Mouse (Mus musculus): Measurements from ENCODE around the gene Tsen15. TPM values are rescaled to one million over a fixed set of nuclear protein-coding genes. Genes with fewer than 3 reads are reported as not detected.

Tsen15 gene
- 28.5 TPM for polyA plus RNA-seq (2017; shearing (Covaris generic))

DNA sequence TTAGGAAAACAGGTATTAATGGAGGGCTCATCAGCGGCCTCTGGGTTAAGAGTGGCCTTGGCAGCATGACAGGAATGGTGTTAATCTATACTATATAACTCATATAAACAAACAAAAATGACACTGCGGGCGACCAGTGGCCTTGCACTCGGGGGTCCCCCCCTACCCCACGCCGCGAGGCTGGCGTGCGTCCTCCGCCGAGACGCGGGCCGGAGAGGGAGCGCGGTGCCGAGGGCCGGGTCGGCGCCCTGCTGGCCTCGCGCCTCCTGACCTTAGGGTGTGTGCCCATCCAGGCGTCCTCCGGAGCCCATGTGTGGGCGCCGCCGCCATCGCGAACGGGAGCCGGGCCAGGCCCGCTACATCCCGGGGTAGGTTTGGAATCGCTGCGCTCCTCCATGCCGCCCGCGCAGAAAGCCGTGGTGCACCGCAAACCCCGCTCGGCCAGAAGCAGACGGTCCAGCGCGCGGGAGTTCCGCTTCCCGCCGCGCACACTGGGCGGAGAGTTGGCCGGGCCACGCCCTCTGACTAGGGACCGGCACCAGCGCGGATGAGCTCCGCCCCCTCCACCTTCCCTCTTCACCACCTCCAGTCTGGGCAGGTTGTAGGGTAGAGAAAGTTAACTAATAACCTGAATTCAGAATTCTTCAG is at the start of gene Tsen15:
Gene Tsen15, minus strand, starts transcription at position 501 of the 648 bp plus-strand sequence.

DNA sequence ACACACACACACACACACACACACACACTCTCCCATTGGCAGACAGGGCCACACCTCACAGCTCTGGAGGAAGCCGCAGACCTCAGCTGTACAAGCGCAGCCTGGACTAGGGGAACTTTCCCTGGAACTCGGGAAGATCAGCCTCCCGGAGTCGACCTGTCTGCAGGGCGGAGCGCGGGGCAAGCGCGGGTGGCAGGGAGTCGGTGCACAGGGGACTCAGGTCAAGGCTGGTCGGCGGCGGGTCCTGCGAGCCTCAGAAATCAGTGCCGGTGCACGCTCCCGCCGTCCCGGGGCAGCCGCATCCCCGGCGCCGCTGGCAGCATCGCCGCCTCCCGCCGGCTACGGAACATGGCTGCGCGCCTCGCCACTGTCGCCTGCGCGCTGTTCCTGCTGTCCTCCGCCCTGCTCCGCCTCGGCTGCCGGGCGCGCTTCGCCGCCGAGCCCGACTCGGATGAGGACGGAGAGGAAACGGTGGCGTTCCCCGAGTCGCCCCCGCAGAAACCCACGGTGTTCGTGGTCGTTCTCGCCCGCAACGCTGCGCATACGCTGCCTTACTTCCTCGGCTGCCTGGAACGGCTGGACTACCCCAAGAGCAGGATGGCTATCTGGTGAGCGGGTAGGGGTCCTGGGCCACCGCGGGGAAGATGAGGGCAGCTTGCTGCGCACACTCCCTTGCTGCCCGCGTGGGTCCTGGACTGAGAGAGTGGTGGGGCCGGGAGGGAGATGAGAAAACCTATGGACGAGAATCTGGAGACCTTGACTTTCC is 13.5 kb upstream of the Tsen15 start, which contains the start of gene Colgalt2:
Gene Colgalt2, plus strand, starts transcription at position 41 of the 766 bp plus-strand sequence.

Other genes starting within 250 kb of the Tsen15 start
- gene Colgalt2, start 13.1 kb upstream of the Tsen15 start, polyA plus RNA-seq (2017; shearing (Covaris generic)) = not detected

Data from inflammation-experienced regulatory T-cells, adult 16 weeks (primary cell).